Mouse (Mus musculus) CH12.LX (cell line): Measurements from ENCODE around the gene Il31.

Source experiments
- CHD2 ChIP-seq: IDR thresholded peaks from 2 replicates; pipeline ENCODE4 v1.6.1; 2011; ENCODE audit warnings: low read length, improper control_type of control experiment
- CTCF ChIP-seq, 2 experiments: IDR thresholded peaks in 1 of 2; conservative IDR thresholded peaks in 1 of 2; 2 replicates each; pipeline ENCODE4 v1.5.1; 2011 to 2012; ENCODE audit warnings: low read depth in 2 of 2, low read length in 2 of 2, improper control_type of control experiment in 1 of 2, inconsistent platforms in 1 of 2, mild to moderate bottlenecking in 1 of 2, moderate library complexity in 1 of 2
- EP300 ChIP-seq: IDR thresholded peaks from 2 replicates; pipeline ENCODE4 v1.6.1; 2011; ENCODE audit warnings: low read length, improper control_type of control experiment
- POLR2A ChIP-seq: IDR thresholded peaks from 2 replicates; pipeline ENCODE4 v1.6.1; 2011; ENCODE audit warnings: low read depth, mild to moderate bottlenecking, improper control_type of control experiment, low read length
- SIN3A ChIP-seq: IDR thresholded peaks from 2 replicates; pipeline ENCODE4 v1.6.1; 2012; ENCODE audit warnings: low read length, improper control_type of control experiment, inconsistent platforms
- UBTF ChIP-seq: IDR thresholded peaks from 2 replicates; pipeline ENCODE4 v1.6.1; 2012; ENCODE audit warnings: low read depth, mild to moderate bottlenecking, inconsistent platforms, low read length, improper control_type of control experiment, moderate library complexity
- USF1 ChIP-seq: IDR thresholded peaks from 2 replicates; pipeline ENCODE4 v1.6.1; 2014; ENCODE audit warnings: low read depth, mild to moderate bottlenecking, inconsistent platforms, low read length, improper control_type of control experiment
- USF2 ChIP-seq: conservative IDR thresholded peaks from 2 replicates; pipeline ENCODE4 v1.6.1; 2011; ENCODE audit warnings: low read depth, low read length, improper control_type of control experiment

DNA sequence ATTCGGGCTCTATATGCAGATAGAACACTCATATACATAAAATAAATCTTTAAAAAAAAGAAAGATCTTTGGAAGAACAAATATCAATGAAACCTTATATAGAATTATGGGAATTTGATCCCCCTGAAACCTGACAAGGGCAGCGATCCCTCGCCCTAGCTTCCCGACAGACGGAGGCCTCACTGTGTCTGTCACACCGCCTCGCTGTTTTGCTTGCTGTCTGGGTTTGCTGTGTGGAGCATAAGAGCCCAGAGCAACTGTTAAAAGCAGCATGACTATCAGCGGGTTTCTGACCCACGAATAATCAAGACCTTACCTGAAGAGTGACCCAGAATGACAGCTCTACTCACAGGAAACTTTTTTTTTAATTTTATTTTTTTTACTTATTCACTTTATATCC is 31.4 kb upstream of the Il31 start:
- TF ChIP-seq USF1: no peak
- no peak for TF ChIP-seq SIN3A
- no peak for TF ChIP-seq CTCF (conservative IDR thresholded peaks at IDR 0.05 in 1 of 2, IDR thresholded peaks at IDR 0.05 in 1 of 2; ENCODE audit: low read depth in 2 of 2, low read length in 2 of 2)
- no peak for TF ChIP-seq POLR2A
- TF ChIP-seq EP300: no peak
- no peak for TF ChIP-seq USF2
- no peak for TF ChIP-seq UBTF
- TF ChIP-seq CHD2: no peak
